Mouse (Mus musculus) MEL (cell line): ENCODE data around the gene Anapc5.

Experiments used
- CTCF ChIP-seq, 3 experiments: IDR thresholded peaks in 2 of 3; conservative IDR thresholded peaks in 1 of 3; 2 replicates each; pipeline ENCODE4 v1.5.1; 2011 to 2012; ENCODE audit warnings: low read length in 3 of 3, low read depth in 2 of 3, mild to moderate bottlenecking in 2 of 3, improper control_type of control experiment in 1 of 3, inconsistent platforms in 1 of 3, mixed read lengths in 1 of 3, moderate library complexity in 1 of 3; ENCODE audit not compliant: control insufficient read depth in 1 of 3, insufficient read depth in 1 of 3, poor library complexity in 1 of 3, severe bottlenecking in 1 of 3
- EP300 ChIP-seq, 2 experiments: IDR thresholded peaks; 2 replicates each; pipeline ENCODE4 v1.6.1; 2011; ENCODE audit warnings: improper control_type of control experiment in 2 of 2, low read length in 2 of 2, low read depth in 1 of 2, mild to moderate bottlenecking in 1 of 2
- GABPA ChIP-seq: IDR thresholded peaks from 2 replicates; pipeline ENCODE4 v1.6.1; 2012; ENCODE audit warnings: low read depth, mild to moderate bottlenecking, inconsistent platforms, low read length, improper control_type of control experiment, moderate library complexity
- GATA1 ChIP-seq: IDR thresholded peaks from 2 replicates; pipeline ENCODE4 v1.6.1; 2011; ENCODE audit warnings: low read depth, low read length, improper control_type of control experiment
- KAT2A ChIP-seq: conservative IDR thresholded peaks from 2 replicates; pipeline ENCODE4 v1.6.1; 2012; ENCODE audit warnings: low read depth, low read length, improper control_type of control experiment, inconsistent platforms
- MXI1 ChIP-seq: IDR thresholded peaks from 2 replicates; pipeline ENCODE4 v1.6.1; 2011; ENCODE audit warnings: mild to moderate bottlenecking, low read depth, low read length, improper control_type of control experiment
- MYC ChIP-seq: IDR thresholded peaks from 2 replicates; pipeline ENCODE4 v1.6.1; 2011; ENCODE audit warnings: low read depth, mild to moderate bottlenecking, low read length, improper control_type of control experiment, moderate library complexity
- POLR2A ChIP-seq, 2 experiments: IDR thresholded peaks; 2 replicates each; pipeline ENCODE4 v1.6.1; 2011 to 2012; ENCODE audit warnings: low read length in 2 of 2, mild to moderate bottlenecking in 2 of 2, control low read depth in 1 of 2, improper control_type of control experiment in 1 of 2, low read depth in 1 of 2, moderate library complexity in 1 of 2; ENCODE audit not compliant: control insufficient read depth in 1 of 2, insufficient read depth in 1 of 2, poor library complexity in 1 of 2
- POLR2AphosphoS5 ChIP-seq: IDR thresholded peaks from 2 replicates; pipeline ENCODE4 v1.6.1; 2012; ENCODE audit warnings: low read depth, borderline replicate concordance, mild to moderate bottlenecking, inconsistent platforms, low read length, moderate library complexity, mixed read lengths
- SIN3A ChIP-seq: IDR thresholded peaks from 2 replicates; pipeline ENCODE4 v1.6.1; 2012; ENCODE audit warnings: low read length, improper control_type of control experiment, inconsistent platforms
- ZMIZ1 ChIP-seq: IDR thresholded peaks from 2 replicates; pipeline ENCODE4 v1.6.1; 2012; ENCODE audit warnings: low read depth, mild to moderate bottlenecking, inconsistent platforms, low read length, improper control_type of control experiment, moderate library complexity

GRCm38 (mm10) chr5:122788696-122789095 is 32.4 kb downstream of the Anapc5 start:
- TF ChIP-seq SIN3A (no peak), POLR2A (IDR thresholded peaks at IDR 0.05; ENCODE audit: control insufficient read depth in 1 of 2, insufficient read depth in 1 of 2, low read depth in 1 of 2, low read length in 2 of 2, poor library complexity in 1 of 2) (no peak), CTCF (IDR thresholded peaks at IDR 0.05 in 2 of 3, conservative IDR thresholded peaks at IDR 0.05 in 1 of 3; ENCODE audit: control insufficient read depth in 1 of 3, insufficient read depth in 1 of 3, low read depth in 2 of 3, low read length in 3 of 3, poor library complexity in 1 of 3, severe bottlenecking in 1 of 3) (no peak), EP300 (IDR thresholded peaks at IDR 0.05; ENCODE audit: low read depth in 1 of 2, low read length in 2 of 2) (no peak), MXI1 (no peak), MYC (no peak), GATA1 (no peak), ZMIZ1 (no peak), POLR2AphosphoS5 (no peak), GABPA (no peak), KAT2A (no peak)
